18 mouse cellular contexts compared by ENCODE assay signal in the genomic region with DNA sequence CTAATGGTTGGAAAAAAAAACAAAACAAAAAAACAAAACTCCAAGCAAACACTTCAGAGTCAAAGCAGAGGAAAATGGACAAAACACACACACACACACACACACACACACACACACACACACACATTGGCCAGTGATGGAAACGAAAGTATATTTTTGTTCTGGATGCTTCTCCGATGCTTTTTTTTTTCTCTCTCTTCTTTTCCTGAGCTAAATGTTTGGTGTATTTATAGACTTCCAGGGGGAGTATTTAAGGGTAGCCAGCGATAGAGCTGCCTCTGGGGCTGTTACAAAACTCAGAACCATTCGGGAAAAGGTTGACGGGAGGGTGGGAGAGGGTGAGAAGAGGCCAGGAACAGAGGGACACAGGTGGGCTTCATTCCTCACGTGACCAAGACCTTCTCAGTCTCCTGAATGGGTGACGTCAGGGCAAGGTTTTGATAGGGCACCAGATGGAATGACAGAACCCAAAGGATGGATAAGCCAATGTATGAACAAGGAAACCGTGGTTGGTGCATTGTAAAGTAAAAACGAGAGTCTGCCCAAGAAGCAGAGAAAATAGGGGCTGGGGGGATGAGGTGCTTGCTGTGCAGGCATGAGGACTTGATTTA. TPM values are rescaled to one million over a fixed set of nuclear protein-coding genes. Genes with fewer than 3 reads are reported as not detected.
DNase-seq lines count a peak whose midpoint lies in the region; ATAC-seq and TF ChIP-seq lines count a peak whose summit lies in the region.
"Had no signal": no experiment of that assay in that cellular context is flagged by ENCODE, and none has a peak within 500 bp of the region (broad histone marks: within the 10 kb centered on the region; RNA-seq: fewer than 3 reads in every experiment).

No protein-coding gene starts in this region.

- no peaks in the 10 kb centered on the region for H3K27me3 ChIP-seq in kidney, embryonic 15.5 days
- no peaks in the 10 kb centered on the region for H3K27me3 ChIP-seq in intestine, postnatal 0 days (replicated peaks; ENCODE audit: control insufficient read depth, insufficient read depth, low read length)
- H3K27me3 ChIP-seq: midbrain, embryonic 13.5 days had no signal

- no peak overlapping the region for H3K4me3 ChIP-seq in kidney, embryonic 15.5 days (replicated peaks)
- no peak overlapping the region for H3K4me3 ChIP-seq in intestine, postnatal 0 days (ENCODE audit: low read depth, low read length)
- H3K4me3 ChIP-seq: erythroblast, embryonic 14.5 days; midbrain, embryonic 13.5 days had no signal

- H3K9me3 ChIP-seq in kidney, embryonic 15.5 days (replicated peaks) = no peaks in the 10 kb centered on the region
- no peaks in the 10 kb centered on the region for H3K9me3 ChIP-seq in intestine, postnatal 0 days (ENCODE audit: control insufficient read depth)
- H3K9me3 ChIP-seq: midbrain, embryonic 13.5 days had no signal

- no peaks in the 10 kb centered on the region for H3K36me3 ChIP-seq in kidney, embryonic 15.5 days
- no peaks in the 10 kb centered on the region for H3K36me3 ChIP-seq in intestine, postnatal 0 days (ENCODE audit: control insufficient read depth, insufficient read depth)
- H3K36me3 ChIP-seq: midbrain, embryonic 13.5 days had no signal

- no peak overlapping the region for H3K9ac ChIP-seq in kidney, embryonic 15.5 days
- H3K9ac ChIP-seq in intestine, postnatal 0 days (ENCODE audit: low read depth, low read length) = no peak overlapping the region
- H3K9ac ChIP-seq: midbrain, embryonic 13.5 days had no signal

- peaks cover 14% of the 10 kb centered on the region for H3K4me1 ChIP-seq in kidney, embryonic 15.5 days
- H3K4me1 ChIP-seq in intestine, postnatal 0 days (replicated peaks; ENCODE audit: control insufficient read depth, insufficient read depth, low read length) = no peaks in the 10 kb centered on the region

- ATAC-seq in frontal cortex, adult (ENCODE audit: low TSS enrichment) = peak; percentile 24; the same call in 1 of the 2 replicates
- ATAC-seq in kidney, embryonic 15.5 days (replicated peaks; ENCODE audit: low FRiP score) = no peak
- ATAC-seq in intestine, postnatal 0 days = no peak
- ATAC-seq: hindbrain, postnatal 0 days; midbrain, embryonic 13.5 days had no signal

- no peak overlapping the region for H3K4me2 ChIP-seq in kidney, embryonic 15.5 days
- H3K4me2 ChIP-seq in intestine, postnatal 0 days (replicated peaks; ENCODE audit: low read depth) = no peak overlapping the region
- H3K4me2 ChIP-seq: midbrain, embryonic 13.5 days had no signal

- no peak for DNase-seq in frontal cortex, postnatal 14 days (ENCODE audit: low spot score in 2 of 2)
- DNase-seq in kidney, postnatal 25 days = no peak
- DNase-seq in NIH3T3 (ENCODE audit: low read depth) = peak; percentile 54
- DNase-seq in adrenal gland, postnatal 4 days (ENCODE audit: low spot score in 2 of 2) = no peak
- no peak for DNase-seq in adrenal gland, postnatal 25 days
- DNase-seq: adrenal gland, postnatal 36 days; cerebellum, adult 18-20 months; kidney, postnatal 14 days; liver; lung, postnatal 14 days; retina, postnatal 1 day; thymus, postnatal 25 days had no signal

- 64% methylated on average over 9 of the region's 9 CpGs for WGBS in kidney, embryonic 15.5 days
- 67% methylated on average over 9 of the region's 9 CpGs for WGBS in intestine, postnatal 0 days

- no peak for TF ChIP-seq CTCF in intestine, postnatal 0 days (IDR thresholded peaks at IDR 0.05; ENCODE audit: low read depth)

- peak overlapping the region; percentile 60 for H3K27ac ChIP-seq in kidney, embryonic 15.5 days
- H3K27ac ChIP-seq in intestine, postnatal 0 days (ENCODE audit: low read depth, low read length) = peak overlapping the region; percentile 15; the same call in 1 of the 2 replicates
- H3K27ac ChIP-seq: hindbrain, postnatal 0 days; midbrain, embryonic 13.5 days had no signal

RNA-seq across cellular contexts. Expression of gene Ift81, which starts 5.5 kb away (rescaled TPM):
- polyA plus RNA-seq in kidney, embryonic 15.5 days (2015; fragmentation: Nextera tagmentation; extraction: Ambion mirVana) = 41.4 and 43.0 TPM in 2 replicates
- 10.2 and 11.7 TPM in 2 replicates for polyA plus RNA-seq in intestine, postnatal 0 days (2015; fragmentation: Nextera tagmentation; extraction: Ambion mirVana)
- total RNA-seq in adrenal gland, postnatal 4 days (2021) = 10 to 100 TPM; 20.2 to 24.3 TPM
- 9.4 and 14.6 TPM in 2 replicates for total RNA-seq in adrenal gland, postnatal 25 days (2021)
- polyA plus RNA-seq: erythroblast, embryonic 14.5 days had no signal

RNA-seq across cellular contexts. Expression of gene P2rx7, which starts 23.9 kb away (rescaled TPM):
- 0.94 and 1.4 TPM in 2 replicates for polyA plus RNA-seq in kidney, embryonic 15.5 days (2015; fragmentation: Nextera tagmentation; extraction: Ambion mirVana)
- 1.6 and 2.7 TPM in 2 replicates for polyA plus RNA-seq in intestine, postnatal 0 days (2015; fragmentation: Nextera tagmentation; extraction: Ambion mirVana)
- total RNA-seq in adrenal gland, postnatal 4 days (2021) = 1 to 10 TPM; 4.0 to 4.6 TPM
- total RNA-seq in adrenal gland, postnatal 25 days (2021) = 3.2 and 3.8 TPM in 2 replicates
- polyA plus RNA-seq: erythroblast, embryonic 14.5 days had no signal
